Mouse (Mus musculus): Measurements from ENCODE around the gene Mllt1. TPM values are rescaled to one million over a fixed set of nuclear protein-coding genes. Genes with fewer than 3 reads are reported as not detected.

Mllt1 gene
- polyA plus RNA-seq, 1 experiment: 134 TPM

GRCm38 (mm10) chr17:56950915-56951314 is 15.7 kb upstream of the Mllt1 start:
- H3K27me3 ChIP-seq (ENCODE audit: control insufficient read depth, insufficient read depth, low read length): no peaks in the 10 kb centered on the region
- DNase-seq: peak; percentile 71
- no peaks in the 10 kb centered on the region for H3K36me3 ChIP-seq (ENCODE audit: control insufficient read depth, insufficient read depth, low read length)
- H3K4me3 ChIP-seq (ENCODE audit: control insufficient read depth, insufficient read depth, low read length): no peak overlapping the region
- no peak overlapping the region for H3K27ac ChIP-seq (ENCODE audit: control insufficient read depth, insufficient read depth, low read length)
- no peaks in the 10 kb centered on the region for H3K4me1 ChIP-seq (replicated peaks; ENCODE audit: control insufficient read depth, insufficient read depth, low read length)
- 36% methylated on average over 3 of the region's 3 CpGs for WGBS
- TF ChIP-seq POLR2A (IDR thresholded peaks at IDR 0.05; ENCODE audit: control insufficient read depth, extremely low read depth, insufficient read depth, low read length, poor library complexity) (no peak), CTCF (IDR thresholded peaks at IDR 0.05; ENCODE audit: borderline replicate concordance, control insufficient read depth, extremely low read depth, insufficient read depth, low read length, poor library complexity) (peak; percentile 76; the same call in 1 of the 2 replicates)

GRCm38 (mm10) chr17:56938751-56939150 is 3.5 kb upstream of the Mllt1 start:
- Histone ChIP-seq H3K4me3 (ENCODE audit: control insufficient read depth, insufficient read depth, low read length) (no peak overlapping the region), H3K27me3 (ENCODE audit: control insufficient read depth, insufficient read depth, low read length) (no peaks in the 10 kb centered on the region), H3K4me1 (replicated peaks; ENCODE audit: control insufficient read depth, insufficient read depth, low read length) (peaks cover 11% of the 10 kb centered on the region), H3K27ac (ENCODE audit: control insufficient read depth, insufficient read depth, low read length) (no peak overlapping the region), H3K36me3 (ENCODE audit: control insufficient read depth, insufficient read depth, low read length) (no peaks in the 10 kb centered on the region)
- 88% methylated on average over 4 of the region's 4 CpGs for WGBS
- DNase-seq: no peak
- TF ChIP-seq POLR2A (IDR thresholded peaks at IDR 0.05; ENCODE audit: control insufficient read depth, extremely low read depth, insufficient read depth, low read length, poor library complexity) (no peak), CTCF (IDR thresholded peaks at IDR 0.05; ENCODE audit: borderline replicate concordance, control insufficient read depth, extremely low read depth, insufficient read depth, low read length, poor library complexity) (no peak)

- WGBS: 97% methylated on average over 7 of the region's 7 CpGs
- Histone ChIP-seq H3K4me3 (ENCODE audit: control insufficient read depth, insufficient read depth, low read length) (no peak overlapping the region), H3K4me1 (replicated peaks; ENCODE audit: control insufficient read depth, insufficient read depth, low read length) (peaks cover 16% of the 10 kb centered on the region), H3K27ac (ENCODE audit: control insufficient read depth, insufficient read depth, low read length) (no peak overlapping the region), H3K36me3 (ENCODE audit: control insufficient read depth, insufficient read depth, low read length) (no peaks in the 10 kb centered on the region), H3K27me3 (ENCODE audit: control insufficient read depth, insufficient read depth, low read length) (no peaks in the 10 kb centered on the region)
- DNase-seq: no peak
- TF ChIP-seq POLR2A (IDR thresholded peaks at IDR 0.05; ENCODE audit: control insufficient read depth, extremely low read depth, insufficient read depth, low read length, poor library complexity) (no peak), CTCF (IDR thresholded peaks at IDR 0.05; ENCODE audit: borderline replicate concordance, control insufficient read depth, extremely low read depth, insufficient read depth, low read length, poor library complexity) (no peak)
Measured at GRCm38 (mm10) chr17:56936731-56937130, 1.5 kb upstream of the Mllt1 start.

- Histone ChIP-seq H3K36me3 (ENCODE audit: control insufficient read depth, insufficient read depth, low read length) (no peaks in the 10 kb centered on the region), H3K4me1 (replicated peaks; ENCODE audit: control insufficient read depth, insufficient read depth, low read length) (peaks cover 16% of the 10 kb centered on the region), H3K27me3 (ENCODE audit: control insufficient read depth, insufficient read depth, low read length) (no peaks in the 10 kb centered on the region), H3K4me3 (ENCODE audit: control insufficient read depth, insufficient read depth, low read length) (peak overlapping the region; percentile 88), H3K27ac (ENCODE audit: control insufficient read depth, insufficient read depth, low read length) (no peak overlapping the region)
- 5% methylated on average over 45 of the region's 45 CpGs for WGBS
- DNase-seq: peak; percentile 56
- no peak for TF ChIP-seq CTCF (IDR thresholded peaks at IDR 0.05; ENCODE audit: borderline replicate concordance, control insufficient read depth, extremely low read depth, insufficient read depth, low read length, poor library complexity)
- TF ChIP-seq POLR2A (IDR thresholded peaks at IDR 0.05; ENCODE audit: control insufficient read depth, extremely low read depth, insufficient read depth, low read length, poor library complexity): no peak
Measured at GRCm38 (mm10) chr17:56934545-56935330, 477 bp downstream of the Mllt1 start.

GRCm38 (mm10) chr17:56933395-56933794 is 1.8 kb downstream of the Mllt1 start:
- Histone ChIP-seq H3K36me3 (ENCODE audit: control insufficient read depth, insufficient read depth, low read length) (no peaks in the 10 kb centered on the region), H3K27ac (ENCODE audit: control insufficient read depth, insufficient read depth, low read length) (no peak overlapping the region), H3K4me1 (replicated peaks; ENCODE audit: control insufficient read depth, insufficient read depth, low read length) (peaks cover 16% of the 10 kb centered on the region), H3K4me3 (ENCODE audit: control insufficient read depth, insufficient read depth, low read length) (no peak overlapping the region), H3K27me3 (ENCODE audit: control insufficient read depth, insufficient read depth, low read length) (no peaks in the 10 kb centered on the region)
- WGBS: 96% methylated on average over 2 of the region's 2 CpGs
- DNase-seq: no peak
- TF ChIP-seq POLR2A (IDR thresholded peaks at IDR 0.05; ENCODE audit: control insufficient read depth, extremely low read depth, insufficient read depth, low read length, poor library complexity) (no peak), CTCF (IDR thresholded peaks at IDR 0.05; ENCODE audit: borderline replicate concordance, control insufficient read depth, extremely low read depth, insufficient read depth, low read length, poor library complexity) (no peak)

GRCm38 (mm10) chr17:56930026-56930425 is 5.2 kb downstream of the Mllt1 start:
- peaks cover 25% of the 10 kb centered on the region for H3K4me1 ChIP-seq (replicated peaks; ENCODE audit: control insufficient read depth, insufficient read depth, low read length)
- no peaks in the 10 kb centered on the region for H3K36me3 ChIP-seq (ENCODE audit: control insufficient read depth, insufficient read depth, low read length)
- DNase-seq: no peak
- TF ChIP-seq CTCF (IDR thresholded peaks at IDR 0.05; ENCODE audit: borderline replicate concordance, control insufficient read depth, extremely low read depth, insufficient read depth, low read length, poor library complexity) (no peak), POLR2A (IDR thresholded peaks at IDR 0.05; ENCODE audit: control insufficient read depth, extremely low read depth, insufficient read depth, low read length, poor library complexity) (no peak)
- H3K27ac ChIP-seq (ENCODE audit: control insufficient read depth, insufficient read depth, low read length): no peak overlapping the region
- H3K27me3 ChIP-seq (ENCODE audit: control insufficient read depth, insufficient read depth, low read length): no peaks in the 10 kb centered on the region
- H3K4me3 ChIP-seq (ENCODE audit: control insufficient read depth, insufficient read depth, low read length): no peak overlapping the region
- 89% methylated on average over 8 of the region's 8 CpGs for WGBS
